In genomic region chr2:84744126-84744525, GRCm38 (mm10) we compare ENCODE assay signal across 8 mouse cellular contexts. TPM values are rescaled to one million over a fixed set of nuclear protein-coding genes. Genes with fewer than 3 reads are reported as not detected.
DNase-seq lines count a peak whose midpoint lies in the region; ATAC-seq and TF ChIP-seq lines count a peak whose summit lies in the region.

No protein-coding gene starts in this region.

- peak overlapping the region; percentile 89 for H3K4me2 ChIP-seq in heart, embryonic 16.5 days (ENCODE audit: low read depth, low read length)
- peak overlapping the region; percentile 92 for H3K4me2 ChIP-seq in liver, postnatal 0 days (ENCODE audit: low read depth, low read length)

- H3K4me3 ChIP-seq in ES-E14 (ENCODE audit: insufficient read depth in 1 of 2, low read depth in 1 of 2, low read length in 2 of 2, poor library complexity in 1 of 2, severe bottlenecking in 1 of 2) = peak overlapping the region; percentile 85 to 99
- H3K4me3 ChIP-seq in heart, embryonic 16.5 days (ENCODE audit: low read length) = peak overlapping the region; percentile 94
- peak overlapping the region; percentile 76 for H3K4me3 ChIP-seq in liver, postnatal 0 days (ENCODE audit: low read depth, low read length)

- no peak for TF ChIP-seq CTCF in liver, postnatal 0 days (IDR thresholded peaks at IDR 0.05; ENCODE audit: low read depth)

- WGBS in heart, embryonic 16.5 days = 6% methylated on average over 10 of the region's 10 CpGs
- WGBS in liver, postnatal 0 days (ENCODE audit: insufficient replicate concordance) = 12% methylated on average over 10 of the region's 10 CpGs

- ATAC-seq in heart, embryonic 16.5 days (replicated peaks; ENCODE audit: extremely low read depth, insufficient read depth, low FRiP score) = peak; percentile 25
- ATAC-seq in liver, postnatal 0 days = peak; percentile 4; the same call in 1 of the 2 replicates

- H3K27ac ChIP-seq in ES-E14 (ENCODE audit: insufficient read depth, low read depth, low read length, poor library complexity, severe bottlenecking) = peak overlapping the region; percentile 95
- peak overlapping the region; percentile 100 for H3K27ac ChIP-seq in heart, embryonic 16.5 days (ENCODE audit: low read length)
- H3K27ac ChIP-seq in liver, postnatal 0 days (ENCODE audit: low read depth) = peak overlapping the region; percentile 83

- TF ChIP-seq EP300 in liver, postnatal 0 days (IDR thresholded peaks at IDR 0.05; ENCODE audit: low read depth) = no peak

- peaks cover 3 to 5% of the 10 kb centered on the region in 2 experiments; a peak in 2 of 4 replicates for H3K4me1 ChIP-seq in ES-E14 (ENCODE audit: control insufficient read depth in 2 of 2, insufficient read depth in 2 of 2, low read length in 2 of 2, poor library complexity in 1 of 2)
- H3K4me1 ChIP-seq in heart, embryonic 16.5 days (ENCODE audit: control insufficient read depth, insufficient read depth, low read length) = peaks cover 28% of the 10 kb centered on the region
- peaks cover 20% of the 10 kb centered on the region for H3K4me1 ChIP-seq in liver, postnatal 0 days (ENCODE audit: insufficient read depth)

- H3K27me3 ChIP-seq in heart, embryonic 16.5 days (ENCODE audit: control insufficient read depth, insufficient read depth, low read length) = no peaks in the 10 kb centered on the region
- H3K27me3 ChIP-seq in liver, postnatal 0 days (ENCODE audit: insufficient read depth, low read length) = peaks cover 7% of the 10 kb centered on the region; the same call in 1 of the 2 replicates

- H3K9me3 ChIP-seq in ES-E14 (ENCODE audit: control insufficient read depth, insufficient read depth, low read depth, low read length) = no peaks in the 10 kb centered on the region
- H3K9me3 ChIP-seq in heart, embryonic 16.5 days (replicated peaks; ENCODE audit: control insufficient read depth, low read length) = no peaks in the 10 kb centered on the region
- no peaks in the 10 kb centered on the region for H3K9me3 ChIP-seq in liver, postnatal 0 days (ENCODE audit: low read length)

- peak overlapping the region; percentile 89 for H3K9ac ChIP-seq in ES-E14 (ENCODE audit: insufficient read depth, low read depth, low read length, poor library complexity, severe bottlenecking)
- peak overlapping the region; percentile 71 for H3K9ac ChIP-seq in heart, embryonic 16.5 days (ENCODE audit: low read length)
- H3K9ac ChIP-seq in liver, postnatal 0 days (replicated peaks) = peak overlapping the region; percentile 86

- H3K36me3 ChIP-seq in ES-E14 (ENCODE audit: control insufficient read depth, insufficient read depth, low read length, poor library complexity, severe bottlenecking) = peaks cover 13% of the 10 kb centered on the region
- H3K36me3 ChIP-seq in heart, embryonic 16.5 days (ENCODE audit: control insufficient read depth, insufficient read depth) = no peaks in the 10 kb centered on the region
- H3K36me3 ChIP-seq in liver, postnatal 0 days (replicated peaks; ENCODE audit: insufficient read depth, low read length) = peaks cover 6% of the 10 kb centered on the region

- DNase-seq in embryo, embryonic 10 days (ENCODE audit: low spot score) = peak; percentile 83
- DNase-seq in embryo, embryonic 9.5 days (ENCODE audit: extremely low spot score) = no peak
- peak; percentile 79 for DNase-seq in ES-E14 (ENCODE audit: low read depth, low spot score)
- no peak for DNase-seq in liver, postnatal 0 days
- DNase-seq in adrenal gland, postnatal 14 days = no peak
- no peak for DNase-seq in layer of hippocampus, adult 18-20 months (ENCODE audit: low spot score in 2 of 2)
- DNase-seq in right cerebral cortex, postnatal 4 days = no peak

- in situ Hi-C loops in ES-E14 (cut with MboI; ENCODE audit: low sequenced_read_pairs in 2 of 2, unreplicated experiment in 2 of 2) = no loop called here

TF ChIP-seq in ES-E14, 5 proteins besides CTCF, POLR2A, EP300 and RAD21:
- TF ChIP-seq CHD2 (IDR thresholded peaks at IDR 0.05; ENCODE audit: low read depth, low read length) = peak; percentile 44; the same call in 1 of the 2 replicates
- peak; percentile 51; the same call in 1 of the 2 replicates for TF ChIP-seq HCFC1 (IDR thresholded peaks at IDR 0.05; ENCODE audit: borderline replicate concordance, insufficient read depth, low read length)
- no peak for TF ChIP-seq ZC3H11A (IDR thresholded peaks at IDR 0.05; ENCODE audit: borderline replicate concordance, low read depth, low read length)
- no peak for TF ChIP-seq MAFK (IDR thresholded peaks at IDR 0.05; ENCODE audit: insufficient read depth, low read depth, low read length)
- 0 out of 2 replicates have a peak, but pooled peaks have one; percentile 27 for TF ChIP-seq ZNF384 (IDR thresholded peaks at IDR 0.05; ENCODE audit: low read depth, low read length)

RNA-seq across cellular contexts. Expression of gene Gm19426, which starts 0.7 kb away (rescaled TPM):
- total RNA-seq in ES-E14 (2012; rRNA removed) = 13.1 and 14.6 TPM in 2 replicates
- 3.6 and 5.1 TPM in 2 replicates for polyA plus RNA-seq in heart, embryonic 16.5 days (2015; fragmentation: Nextera tagmentation; extraction: Ambion mirVana)
- polyA plus RNA-seq in liver, postnatal 0 days (2015; fragmentation: Nextera tagmentation; extraction: Ambion mirVana) = 1.2 and 1.3 TPM in 2 replicates
- total RNA-seq in adrenal gland, postnatal 14 days (2021) = 5.2 and 5.3 TPM in 2 replicates
- total RNA-seq in layer of hippocampus, adult 18-20 months (2021) = 1 to 10 TPM; 1.9 to 2.5 TPM

RNA-seq across cellular contexts. Expression of gene Ypel4, which starts 10.3 kb away (rescaled TPM):
- 0.89 and 1.8 TPM in 2 replicates for total RNA-seq in ES-E14 (2012; rRNA removed)
- 2.4 and 2.6 TPM in 2 replicates for polyA plus RNA-seq in heart, embryonic 16.5 days (2015; fragmentation: Nextera tagmentation; extraction: Ambion mirVana)
- 18.4 and 20.9 TPM in 2 replicates for polyA plus RNA-seq in liver, postnatal 0 days (2015; fragmentation: Nextera tagmentation; extraction: Ambion mirVana)
- 6.5 and 8.6 TPM in 2 replicates for total RNA-seq in adrenal gland, postnatal 14 days (2021)
- total RNA-seq in layer of hippocampus, adult 18-20 months (2021) = 10 to 100 TPM; 81.2 to 84.9 TPM

RNA-seq across cellular contexts. Expression of gene Clp1, which starts 17.0 kb away (rescaled TPM):
- total RNA-seq in ES-E14 (2012; rRNA removed) = 28.6 and 36.4 TPM in 2 replicates
- polyA plus RNA-seq in heart, embryonic 16.5 days (2015; fragmentation: Nextera tagmentation; extraction: Ambion mirVana) = 17.9 and 19.5 TPM in 2 replicates
- 31.7 and 32.1 TPM in 2 replicates for polyA plus RNA-seq in liver, postnatal 0 days (2015; fragmentation: Nextera tagmentation; extraction: Ambion mirVana)
- total RNA-seq in adrenal gland, postnatal 14 days (2021) = 14.5 and 15.7 TPM in 2 replicates
- total RNA-seq in layer of hippocampus, adult 18-20 months (2021) = 10 to 100 TPM; 10.7 to 11.7 TPM

RNA-seq across cellular contexts. Expression of gene Zdhhc5, which starts 29.1 kb away (rescaled TPM):
- 34.8 and 39.0 TPM in 2 replicates for total RNA-seq in ES-E14 (2012; rRNA removed)
- polyA plus RNA-seq in heart, embryonic 16.5 days (2015; fragmentation: Nextera tagmentation; extraction: Ambion mirVana) = 21.7 and 22.7 TPM in 2 replicates
- polyA plus RNA-seq in liver, postnatal 0 days (2015; fragmentation: Nextera tagmentation; extraction: Ambion mirVana) = 11.3 and 13.4 TPM in 2 replicates
- 52.8 and 58.1 TPM in 2 replicates for total RNA-seq in adrenal gland, postnatal 14 days (2021)
- total RNA-seq in layer of hippocampus, adult 18-20 months (2021) = 10 to 100 TPM; 36.3 to 39.1 TPM

RNA-seq across cellular contexts. Expression of gene Serping1, which starts 31.1 kb away (rescaled TPM):
- total RNA-seq in ES-E14 (2012; rRNA removed) = 6.3 and 12.2 TPM in 2 replicates
- 44.6 and 51.2 TPM in 2 replicates for polyA plus RNA-seq in heart, embryonic 16.5 days (2015; fragmentation: Nextera tagmentation; extraction: Ambion mirVana)
- polyA plus RNA-seq in liver, postnatal 0 days (2015; fragmentation: Nextera tagmentation; extraction: Ambion mirVana) = 344 and 356 TPM in 2 replicates
- 73.1 and 93.2 TPM in 2 replicates for total RNA-seq in adrenal gland, postnatal 14 days (2021)
- total RNA-seq in layer of hippocampus, adult 18-20 months (2021) = 1 to 10 TPM; 5.9 to 7.5 TPM

Comparison
In these comparisons a context has a peak if more than half of its experiments do, and no peak if none do; other contexts are left out.
1. DNase-seq: peak in embryo, embryonic 10 days (single experiment) and ES-E14 (single experiment); none in embryo, embryonic 9.5 days (single experiment), liver, postnatal 0 days (single experiment), adrenal gland, postnatal 14 days (single experiment), layer of hippocampus, adult 18-20 months (0 of 2) and right cerebral cortex, postnatal 4 days (single experiment).
2. Peak in every context shown above with its lines, with median percentiles within 50 percentile points of each other: H3K27ac ChIP-seq, H3K4me3 ChIP-seq and H3K9ac ChIP-seq.